In the genomic region with DNA sequence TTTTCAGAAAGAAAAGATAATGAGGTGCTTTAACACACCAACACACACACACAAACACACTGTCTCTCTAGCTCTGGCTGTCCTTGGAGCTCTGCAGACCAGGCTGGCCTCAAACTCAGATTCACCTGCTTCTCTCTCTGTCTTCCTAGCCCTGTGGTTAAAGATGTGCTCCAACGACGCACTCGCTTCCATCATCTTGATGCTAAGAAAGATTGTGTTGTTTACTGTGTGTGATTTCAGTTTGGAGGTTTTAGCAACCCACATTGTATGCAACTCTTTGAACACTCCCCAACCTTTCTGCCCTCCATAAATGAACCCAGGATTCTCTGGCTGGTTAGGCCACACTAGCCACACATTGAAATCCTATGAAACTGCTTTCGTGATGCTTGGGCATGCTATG, we compare ENCODE assay signal across 8 mouse cellular contexts. TPM values are rescaled to one million over a fixed set of nuclear protein-coding genes. Genes with fewer than 3 reads are reported as not detected.
A peak's percentile ranks its signal among the peaks of the same experiment; 100 is the strongest.
DNase-seq lines count a peak whose midpoint lies in the region; ATAC-seq lines count a peak whose summit lies in the region.

No protein-coding gene starts in this region.

- H3K27me3 ChIP-seq in liver, embryonic 11.5 days (replicated peaks; ENCODE audit: control insufficient read depth, insufficient read depth, low read length), result no peaks in the 10 kb centered on the region
- H3K27me3 ChIP-seq in embryonic facial prominence, embryonic 15.5 days, result no peaks in the 10 kb centered on the region
- H3K27me3 ChIP-seq in limb, embryonic 11.5 days (ENCODE audit: control insufficient read depth, insufficient read depth, low read length), result no peaks in the 10 kb centered on the region
- H3K27me3 ChIP-seq in stomach, embryonic 15.5 days (replicated peaks), result no peaks in the 10 kb centered on the region

- no peak for DNase-seq in liver, embryonic 11.5 days (ENCODE audit: low spot score)
- no peak for DNase-seq in liver
- DNase-seq in limb, embryonic 11.5 days (ENCODE audit: low spot score), result no peak
- DNase-seq in urinary bladder, adult 2 months (ENCODE audit: low spot score), result no peak
- no peak for DNase-seq in MN1 (ENCODE audit: low spot score)
- no peak for DNase-seq in Muller cell, postnatal 12 days (ENCODE audit: inconsistent ontology term)

- H3K9me3 ChIP-seq in liver, embryonic 11.5 days (ENCODE audit: control insufficient read depth, low read length), result no peaks in the 10 kb centered on the region
- no peaks in the 10 kb centered on the region for H3K9me3 ChIP-seq in embryonic facial prominence, embryonic 15.5 days (replicated peaks)
- no peaks in the 10 kb centered on the region for H3K9me3 ChIP-seq in limb, embryonic 11.5 days (ENCODE audit: control insufficient read depth, low read length)
- no peaks in the 10 kb centered on the region for H3K9me3 ChIP-seq in stomach, embryonic 15.5 days

- no peak overlapping the region for H3K27ac ChIP-seq in liver, embryonic 11.5 days (ENCODE audit: low read depth, low read length)
- 0 out of 2 replicates have a peak overlapping the region, but pooled peaks have one; percentile 11 for H3K27ac ChIP-seq in embryonic facial prominence, embryonic 15.5 days (replicated peaks)
- H3K27ac ChIP-seq in limb, embryonic 11.5 days (replicated peaks; ENCODE audit: low read depth, low read length), result no peak overlapping the region
- H3K27ac ChIP-seq in stomach, embryonic 15.5 days, result peak overlapping the region; percentile 40; the same call in 1 of the 2 replicates

- 82% methylated on average over 4 of the region's 4 CpGs for WGBS in liver, embryonic 11.5 days
- 90% methylated on average over 4 of the region's 4 CpGs for WGBS in embryonic facial prominence, embryonic 15.5 days
- 94% methylated on average over 4 of the region's 4 CpGs for WGBS in limb, embryonic 11.5 days
- WGBS in stomach, embryonic 15.5 days, result 75% methylated on average over 4 of the region's 4 CpGs

- H3K4me2 ChIP-seq in liver, embryonic 11.5 days, result peak overlapping the region; percentile 83
- peak overlapping the region; percentile 72 for H3K4me2 ChIP-seq in embryonic facial prominence, embryonic 15.5 days (replicated peaks)
- peak overlapping the region; percentile 84 for H3K4me2 ChIP-seq in limb, embryonic 11.5 days (ENCODE audit: low read depth, severe bottlenecking)
- peak overlapping the region; percentile 73 for H3K4me2 ChIP-seq in stomach, embryonic 15.5 days

- H3K36me3 ChIP-seq in liver, embryonic 11.5 days (ENCODE audit: control insufficient read depth, insufficient read depth, low read length), result no peaks in the 10 kb centered on the region
- H3K36me3 ChIP-seq in embryonic facial prominence, embryonic 15.5 days, result peaks cover 2% of the 10 kb centered on the region
- H3K36me3 ChIP-seq in limb, embryonic 11.5 days (ENCODE audit: control insufficient read depth, insufficient read depth, low read length), result 0 out of 2 replicates have a peak, but pooled peaks cover 2% of the 10 kb centered on the region
- H3K36me3 ChIP-seq in stomach, embryonic 15.5 days, result peaks cover 2% of the 10 kb centered on the region; the same call in 1 of the 2 replicates

- no peak for ATAC-seq in liver, embryonic 11.5 days (replicated peaks; ENCODE audit: low FRiP score)
- ATAC-seq in embryonic facial prominence, embryonic 15.5 days (ENCODE audit: insufficient number of reproducible peaks, low FRiP score, low TSS enrichment, low read depth), result no peak
- ATAC-seq in limb, embryonic 11.5 days (ENCODE audit: insufficient number of reproducible peaks, low FRiP score, low TSS enrichment, low read depth), result no peak
- ATAC-seq in stomach, embryonic 15.5 days (ENCODE audit: insufficient read depth, low FRiP score, low read depth), result no peak

- peak overlapping the region; percentile 93 for H3K4me3 ChIP-seq in liver, embryonic 11.5 days (ENCODE audit: low read depth, low read length)
- peak overlapping the region; percentile 92 for H3K4me3 ChIP-seq in embryonic facial prominence, embryonic 15.5 days (replicated peaks)
- peak overlapping the region; percentile 97; the same call in 1 of the 2 replicates for H3K4me3 ChIP-seq in limb, embryonic 11.5 days (ENCODE audit: low read depth, low read length)
- H3K4me3 ChIP-seq in stomach, embryonic 15.5 days (replicated peaks), result peak overlapping the region; percentile 19; the same call in 1 of the 2 replicates

- peaks cover 17% of the 10 kb centered on the region for H3K4me1 ChIP-seq in liver, embryonic 11.5 days (replicated peaks; ENCODE audit: control insufficient read depth, insufficient read depth, low read length)
- H3K4me1 ChIP-seq in embryonic facial prominence, embryonic 15.5 days, result peaks cover 24% of the 10 kb centered on the region
- peaks cover 12% of the 10 kb centered on the region for H3K4me1 ChIP-seq in limb, embryonic 11.5 days (ENCODE audit: control insufficient read depth, insufficient read depth, low read length)
- H3K4me1 ChIP-seq in stomach, embryonic 15.5 days, result peaks cover 19% of the 10 kb centered on the region

- H3K9ac ChIP-seq in liver, embryonic 11.5 days (ENCODE audit: low read depth, low read length), result 0 out of 2 replicates have a peak overlapping the region, but pooled peaks have one; percentile 36
- no peak overlapping the region for H3K9ac ChIP-seq in embryonic facial prominence, embryonic 15.5 days
- H3K9ac ChIP-seq in limb, embryonic 11.5 days (ENCODE audit: low read length), result 0 out of 2 replicates have a peak overlapping the region, but pooled peaks have one; percentile 17
- no peak overlapping the region for H3K9ac ChIP-seq in stomach, embryonic 15.5 days

RNA-seq across cellular contexts. Expression of a gene that starts 1.3 kb away (rescaled TPM):
- polyA plus RNA-seq in liver, embryonic 11.5 days (2014; fragmentation: Nextera tagmentation; extraction: Ambion mirVana), result 0.53 TPM in 1 of 2 replicates, not detected in the other
- 1.7 and 2.3 TPM in 2 replicates for polyA plus RNA-seq in embryonic facial prominence, embryonic 15.5 days (2015; fragmentation: Nextera tagmentation; extraction: Ambion mirVana)
- 0.73 and 1.6 TPM in 2 replicates for polyA plus RNA-seq in limb, embryonic 11.5 days (2014; fragmentation: Nextera tagmentation; extraction: Ambion mirVana)
- polyA plus RNA-seq in stomach, embryonic 15.5 days (2015; fragmentation: Nextera tagmentation; extraction: Ambion mirVana), result 0.77 and 1.1 TPM in 2 replicates
- polyA plus RNA-seq in urinary bladder, adult 2 months (2012; rRNA removed), result 0.27 and 0.89 TPM in 2 replicates

RNA-seq across cellular contexts. Expression of a gene that starts 2.1 kb away (rescaled TPM):
- 79.0 and 83.2 TPM in 2 replicates for polyA plus RNA-seq in liver, embryonic 11.5 days (2014; fragmentation: Nextera tagmentation; extraction: Ambion mirVana)
- 118 and 122 TPM in 2 replicates for polyA plus RNA-seq in embryonic facial prominence, embryonic 15.5 days (2015; fragmentation: Nextera tagmentation; extraction: Ambion mirVana)
- 128 and 131 TPM in 2 replicates for polyA plus RNA-seq in limb, embryonic 11.5 days (2014; fragmentation: Nextera tagmentation; extraction: Ambion mirVana)
- 109 and 112 TPM in 2 replicates for polyA plus RNA-seq in stomach, embryonic 15.5 days (2015; fragmentation: Nextera tagmentation; extraction: Ambion mirVana)
- 21.6 and 31.5 TPM in 2 replicates for polyA plus RNA-seq in urinary bladder, adult 2 months (2012; rRNA removed)

RNA-seq across cellular contexts. Expression of a gene that starts 33.5 kb away (rescaled TPM):
- polyA plus RNA-seq in liver, embryonic 11.5 days (2014; fragmentation: Nextera tagmentation; extraction: Ambion mirVana), result 31.4 and 33.0 TPM in 2 replicates
- 21.6 and 24.9 TPM in 2 replicates for polyA plus RNA-seq in embryonic facial prominence, embryonic 15.5 days (2015; fragmentation: Nextera tagmentation; extraction: Ambion mirVana)
- polyA plus RNA-seq in limb, embryonic 11.5 days (2014; fragmentation: Nextera tagmentation; extraction: Ambion mirVana), result 13.1 and 14.1 TPM in 2 replicates
- polyA plus RNA-seq in stomach, embryonic 15.5 days (2015; fragmentation: Nextera tagmentation; extraction: Ambion mirVana), result 21.0 and 23.4 TPM in 2 replicates
- 12.1 and 26.0 TPM in 2 replicates for polyA plus RNA-seq in urinary bladder, adult 2 months (2012; rRNA removed)

RNA-seq across cellular contexts. Expression of a gene that starts 47.6 kb away (rescaled TPM):
- polyA plus RNA-seq in liver, embryonic 11.5 days (2014; fragmentation: Nextera tagmentation; extraction: Ambion mirVana), result 0.82 and 0.90 TPM in 2 replicates
- polyA plus RNA-seq in embryonic facial prominence, embryonic 15.5 days (2015; fragmentation: Nextera tagmentation; extraction: Ambion mirVana), result 0.77 and 1.0 TPM in 2 replicates
- polyA plus RNA-seq in limb, embryonic 11.5 days (2014; fragmentation: Nextera tagmentation; extraction: Ambion mirVana), result 0.45 and 0.73 TPM in 2 replicates
- polyA plus RNA-seq in stomach, embryonic 15.5 days (2015; fragmentation: Nextera tagmentation; extraction: Ambion mirVana), result 1.2 and 1.4 TPM in 2 replicates
- polyA plus RNA-seq in urinary bladder, adult 2 months (2012; rRNA removed), result 0.53 and 0.61 TPM in 2 replicates

Comparison
In these comparisons a context has a peak if more than half of its experiments do, and no peak if none do; other contexts are left out.
1. H3K27ac ChIP-seq: peak in embryonic facial prominence, embryonic 15.5 days (single experiment) and stomach, embryonic 15.5 days (single experiment); none in liver, embryonic 11.5 days (single experiment) and limb, embryonic 11.5 days (single experiment).
2. H3K4me3 ChIP-seq: peak in every context shown above with its lines; median percentile 97 in limb, embryonic 11.5 days; 93 in liver, embryonic 11.5 days; 92 in embryonic facial prominence, embryonic 15.5 days; 19 in stomach, embryonic 15.5 days.
3. H3K9ac ChIP-seq: peak in liver, embryonic 11.5 days (single experiment) and limb, embryonic 11.5 days (single experiment); none in embryonic facial prominence, embryonic 15.5 days (single experiment) and stomach, embryonic 15.5 days (single experiment).
4. Peak in every context shown above with its lines, with median percentiles within 50 percentile points of each other: H3K4me2 ChIP-seq.